ENCODE assay signal across 9 mouse cellular contexts in the genomic region with DNA sequence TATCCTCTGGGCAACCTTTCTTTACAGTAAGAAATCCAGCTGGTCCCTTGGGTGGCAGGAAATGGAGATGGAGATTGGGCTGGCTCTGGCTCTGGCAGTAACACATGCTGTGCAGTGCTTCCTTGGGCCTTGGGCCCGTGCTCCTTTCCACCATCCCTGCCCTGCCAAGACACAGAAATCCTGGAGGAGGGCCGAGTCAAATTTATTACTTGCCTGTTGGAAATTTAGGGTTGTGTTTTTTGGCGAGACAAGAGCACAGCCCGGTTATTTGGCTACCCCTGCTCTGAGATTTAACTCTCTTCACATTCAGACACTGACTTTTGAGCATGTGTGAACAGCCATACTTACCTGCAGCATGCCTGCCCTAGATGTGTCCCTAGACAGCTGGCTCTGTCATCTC. TPM values are rescaled to one million over a fixed set of nuclear protein-coding genes. Genes with fewer than 3 reads are reported as not detected.
A peak's percentile ranks its signal among the peaks of the same experiment; 100 is the strongest.
DNase-seq lines count a peak whose midpoint lies in the region; ATAC-seq lines count a peak whose summit lies in the region.
"Had no signal": no experiment of that assay in that cellular context is flagged by ENCODE, and none has a peak within 500 bp of the region (broad histone marks: within the 10 kb centered on the region; RNA-seq: fewer than 3 reads in every experiment).

No protein-coding gene starts in this region.

- no peak overlapping the region for H3K9ac ChIP-seq in kidney, embryonic 15.5 days
- H3K9ac ChIP-seq in kidney, embryonic 14.5 days (ENCODE audit: low read depth, low read length): no peak overlapping the region

- 31% methylated on average over 4 of the region's 4 CpGs for WGBS in kidney, embryonic 15.5 days
- 30% methylated on average over 4 of the region's 4 CpGs for WGBS in kidney, embryonic 14.5 days

- no peak overlapping the region for H3K4me3 ChIP-seq in kidney, embryonic 15.5 days (replicated peaks)
- H3K4me3 ChIP-seq in kidney, embryonic 14.5 days (ENCODE audit: low read length): no peak overlapping the region

- no peak overlapping the region for H3K4me2 ChIP-seq in kidney, embryonic 15.5 days
- no peak overlapping the region for H3K4me2 ChIP-seq in kidney, embryonic 14.5 days (replicated peaks; ENCODE audit: low read depth, low read length)

- H3K4me1 ChIP-seq in kidney, embryonic 15.5 days: peaks cover 8% of the 10 kb centered on the region; the same call in 1 of the 2 replicates
- no peaks in the 10 kb centered on the region for H3K4me1 ChIP-seq in kidney, embryonic 14.5 days (ENCODE audit: control insufficient read depth, insufficient read depth, low read length)

- 0 out of 2 replicates have a peak, but pooled peaks have one; percentile 54 for ATAC-seq in kidney, embryonic 15.5 days (replicated peaks; ENCODE audit: low FRiP score)
- ATAC-seq in kidney, embryonic 14.5 days (ENCODE audit: low FRiP score, low TSS enrichment): no peak
- ATAC-seq: intestine, embryonic 16.5 days had no signal

- peak; percentile 70 for DNase-seq in cerebellum, adult 11-12 months
- peak; percentile 50 to 79 for DNase-seq in gastrocnemius, postnatal 4 days (ENCODE audit: low spot score in 2 of 2)
- DNase-seq in lung, postnatal 36 days: peak; percentile 58
- DNase-seq in retina, postnatal 1 day: no peak
- DNase-seq in left cerebral cortex, adult 11 months (ENCODE audit: low spot score): no peak
- DNase-seq in thymus, postnatal 0 days (ENCODE audit: low spot score): no peak

- H3K27me3 ChIP-seq in kidney, embryonic 15.5 days: no peaks in the 10 kb centered on the region
- no peaks in the 10 kb centered on the region for H3K27me3 ChIP-seq in kidney, embryonic 14.5 days (ENCODE audit: control insufficient read depth, insufficient read depth, low read length)

- H3K36me3 ChIP-seq in kidney, embryonic 15.5 days: no peaks in the 10 kb centered on the region
- no peaks in the 10 kb centered on the region for H3K36me3 ChIP-seq in kidney, embryonic 14.5 days (ENCODE audit: control insufficient read depth, insufficient read depth, low read length)

- no peaks in the 10 kb centered on the region for H3K9me3 ChIP-seq in kidney, embryonic 15.5 days (replicated peaks)
- no peaks in the 10 kb centered on the region for H3K9me3 ChIP-seq in kidney, embryonic 14.5 days (ENCODE audit: control insufficient read depth, low read length)

- peak overlapping the region; percentile 48 for H3K27ac ChIP-seq in kidney, embryonic 15.5 days
- H3K27ac ChIP-seq in kidney, embryonic 14.5 days (ENCODE audit: low read depth, low read length): no peak overlapping the region

RNA-seq across cellular contexts. Expression of a gene that starts 56.8 kb away (rescaled TPM):
- 15.8 and 16.4 TPM in 2 replicates for polyA plus RNA-seq in kidney, embryonic 15.5 days (2015; fragmentation: Nextera tagmentation; extraction: Ambion mirVana)
- 16.2 and 18.2 TPM in 2 replicates for polyA plus RNA-seq in kidney, embryonic 14.5 days (2014; fragmentation: Nextera tagmentation; extraction: Ambion mirVana)
- total RNA-seq in gastrocnemius, postnatal 4 days (2021): 10 to 100 TPM; 11.0 to 12.7 TPM
- 27.1 and 27.6 TPM in 2 replicates for polyA plus RNA-seq in thymus, postnatal 0 days (2015; fragmentation: Nextera tagmentation; extraction: Ambion mirVana)

Comparison
In these comparisons a context has a peak if more than half of its experiments do, and no peak if none do; other contexts are left out.
1. DNase-seq: peak in cerebellum, adult 11-12 months (single experiment), gastrocnemius, postnatal 4 days (2 of 2) and lung, postnatal 36 days (single experiment); none in retina, postnatal 1 day (single experiment), left cerebral cortex, adult 11 months (single experiment) and thymus, postnatal 0 days (single experiment).